17 mouse cellular contexts compared by ENCODE assay signal in genomic region chr11:34421061-34421460, GRCm38 (mm10).
DNase-seq lines count a peak whose midpoint lies in the region; ATAC-seq lines count a peak whose summit lies in the region.
"Had no signal": no experiment of that assay in that cellular context is flagged by ENCODE, and none has a peak within 500 bp of the region (broad histone marks: within the 10 kb centered on the region; RNA-seq: fewer than 3 reads in every experiment).

No protein-coding gene starts in this region.

- no peak overlapping the region for H3K27ac ChIP-seq in embryonic facial prominence, embryonic 12.5 days
- H3K27ac ChIP-seq in embryonic facial prominence, embryonic 10.5 days (replicated peaks) = no peak overlapping the region
- H3K27ac ChIP-seq in hindbrain, embryonic 13.5 days = no peak overlapping the region
- H3K27ac ChIP-seq: heart, embryonic 13.5 days; intestine, embryonic 15.5 days; neural tube, embryonic 15.5 days had no signal

- H3K4me2 ChIP-seq in embryonic facial prominence, embryonic 12.5 days (replicated peaks) = no peak overlapping the region
- H3K4me2 ChIP-seq in hindbrain, embryonic 13.5 days = no peak overlapping the region
- H3K4me2 ChIP-seq: heart, embryonic 13.5 days; intestine, embryonic 15.5 days; lung, embryonic 14.5 days; neural tube, embryonic 15.5 days had no signal

- intact Hi-C loops in left cerebral cortex, postnatal 25 days (cut with DNase I) = loop anchor here (5.0 kb wide), 1 partner anchor 104 kb away; no protein-coding TSS in a partner anchor

- ATAC-seq in embryonic facial prominence, embryonic 12.5 days (ENCODE audit: insufficient number of reproducible peaks, insufficient read depth, low FRiP score, low TSS enrichment) = peak; percentile 9; the same call in 1 of the 2 replicates
- ATAC-seq in hindbrain, embryonic 13.5 days (ENCODE audit: low FRiP score) = no peak
- ATAC-seq: intestine, embryonic 15.5 days had no signal

- H3K27me3 ChIP-seq in embryonic facial prominence, embryonic 12.5 days = peaks cover 16% of the 10 kb centered on the region; the same call in 1 of the 2 replicates
- no peaks in the 10 kb centered on the region for H3K27me3 ChIP-seq in embryonic facial prominence, embryonic 10.5 days (replicated peaks; ENCODE audit: low read depth, poor library complexity, severe bottlenecking)
- no peaks in the 10 kb centered on the region for H3K27me3 ChIP-seq in hindbrain, embryonic 13.5 days
- H3K27me3 ChIP-seq: CH12.LX; heart, embryonic 13.5 days; intestine, embryonic 15.5 days; megakaryocyte, embryonic 14.5 days had no signal

- no peaks in the 10 kb centered on the region for H3K36me3 ChIP-seq in embryonic facial prominence, embryonic 12.5 days
- no peaks in the 10 kb centered on the region for H3K36me3 ChIP-seq in embryonic facial prominence, embryonic 10.5 days (replicated peaks)
- H3K36me3 ChIP-seq in hindbrain, embryonic 13.5 days = peaks cover 5% of the 10 kb centered on the region; the same call in 1 of the 2 replicates
- H3K36me3 ChIP-seq: heart, embryonic 13.5 days; intestine, embryonic 15.5 days; neural tube, embryonic 15.5 days had no signal

- peaks cover 18% of the 10 kb centered on the region for H3K4me1 ChIP-seq in embryonic facial prominence, embryonic 12.5 days
- H3K4me1 ChIP-seq in embryonic facial prominence, embryonic 10.5 days = peaks cover 16% of the 10 kb centered on the region
- peaks cover 24% of the 10 kb centered on the region for H3K4me1 ChIP-seq in hindbrain, embryonic 13.5 days (replicated peaks)
- H3K4me1 ChIP-seq: heart, embryonic 13.5 days; intestine, embryonic 15.5 days; megakaryocyte, embryonic 14.5 days had no signal

- 43% methylated on average over 6 of the region's 6 CpGs for WGBS in embryonic facial prominence, embryonic 12.5 days
- 62% methylated on average over 6 of the region's 6 CpGs for WGBS in embryonic facial prominence, embryonic 10.5 days
- WGBS in hindbrain, embryonic 13.5 days = 69% methylated on average over 6 of the region's 6 CpGs

- no peaks in the 10 kb centered on the region for H3K9me3 ChIP-seq in embryonic facial prominence, embryonic 12.5 days
- no peaks in the 10 kb centered on the region for H3K9me3 ChIP-seq in embryonic facial prominence, embryonic 10.5 days
- no peaks in the 10 kb centered on the region for H3K9me3 ChIP-seq in hindbrain, embryonic 13.5 days
- H3K9me3 ChIP-seq: heart, embryonic 13.5 days; intestine, embryonic 15.5 days; megakaryocyte, embryonic 14.5 days; neural tube, embryonic 15.5 days had no signal

- no peak overlapping the region for H3K9ac ChIP-seq in embryonic facial prominence, embryonic 12.5 days
- H3K9ac ChIP-seq in hindbrain, embryonic 13.5 days = no peak overlapping the region
- H3K9ac ChIP-seq: heart, embryonic 13.5 days; intestine, embryonic 15.5 days; lung, embryonic 14.5 days; neural tube, embryonic 15.5 days had no signal

- DNase-seq in embryonic facial prominence, embryonic 10.5 days (ENCODE audit: low spot score) = no peak
- peak; percentile 78 for DNase-seq in right cerebral cortex, adult 18-20 months
- DNase-seq in right cerebral cortex, postnatal 4 days = no peak
- peak; percentile 67 to 95 for DNase-seq in left cerebral cortex, postnatal 25 days (ENCODE audit: low spot score in 2 of 2)
- no peak for DNase-seq in adrenal gland, adult 8-10 months
- no peak for DNase-seq in adrenal gland, postnatal 10 days
- DNase-seq: gastrocnemius, postnatal 10 days; kidney, postnatal 10 days; lung, embryonic 14.5 days; thymus, postnatal 25 days had no signal

- H3K4me3 ChIP-seq in embryonic facial prominence, embryonic 12.5 days = no peak overlapping the region
- no peak overlapping the region for H3K4me3 ChIP-seq in embryonic facial prominence, embryonic 10.5 days
- no peak overlapping the region for H3K4me3 ChIP-seq in hindbrain, embryonic 13.5 days
- H3K4me3 ChIP-seq: heart, embryonic 13.5 days; intestine, embryonic 15.5 days; megakaryocyte, embryonic 14.5 days; neural tube, embryonic 15.5 days had no signal

Comparison
In these comparisons a context has a peak if more than half of its experiments do, and no peak if none do; other contexts are left out.
1. DNase-seq: peak in right cerebral cortex, adult 18-20 months (single experiment) and left cerebral cortex, postnatal 25 days (2 of 2); none in embryonic facial prominence, embryonic 10.5 days (single experiment), right cerebral cortex, postnatal 4 days (single experiment), adrenal gland, adult 8-10 months (single experiment) and adrenal gland, postnatal 10 days (single experiment).